Mouse (Mus musculus) gonadal fat pad, adult 2 months (tissue): ENCODE measurements at regions not wholly inside any gene's neighbourhood (a gene's known extent, or its start where the extent isn't known, plus 50 kb on each side); places are given as distances from the start of the nearest gene placed in this dataset.

Source experiments
- DNase-seq: peaks from one replicate; pipeline ENCODE4 v3.0.0-alpha.2; 2012; ENCODE audit warnings: low read depth

DNA sequence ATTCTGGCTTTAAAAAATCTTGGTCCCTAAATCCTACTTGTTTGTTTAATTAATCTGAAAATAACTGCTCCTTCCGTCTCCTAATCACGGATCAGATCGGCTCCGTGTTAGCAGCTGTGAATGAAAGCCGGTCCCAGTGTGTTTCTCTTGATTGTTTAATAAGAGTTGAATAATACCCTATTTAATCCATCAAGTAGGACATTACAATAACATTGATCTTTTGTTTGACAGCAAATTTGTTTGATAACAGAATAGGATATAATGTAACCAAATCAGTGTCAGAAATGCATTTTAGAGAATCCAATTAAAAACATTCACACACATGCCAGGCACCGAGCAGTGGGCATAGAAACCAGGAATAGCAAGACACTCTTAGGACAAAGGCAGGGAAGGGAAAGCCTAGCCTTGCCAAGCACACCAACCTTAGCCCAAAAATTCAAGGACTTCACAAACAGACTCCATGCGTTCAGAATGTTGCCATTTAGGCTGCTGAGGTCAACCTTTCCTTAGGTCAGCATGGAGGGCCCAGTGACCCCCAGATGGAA is 332.5 kb upstream of the Meis1 start:
- no peak for DNase-seq

- no peak for DNase-seq
These were observed 334.9 kb upstream of the Meis1 start for GRCm38 (mm10) chr11:19353706-19354105.

- DNase-seq: no peak
These were observed 336.4 kb upstream of the Meis1 start for GRCm38 (mm10) chr11:19355179-19355578.

DNA sequence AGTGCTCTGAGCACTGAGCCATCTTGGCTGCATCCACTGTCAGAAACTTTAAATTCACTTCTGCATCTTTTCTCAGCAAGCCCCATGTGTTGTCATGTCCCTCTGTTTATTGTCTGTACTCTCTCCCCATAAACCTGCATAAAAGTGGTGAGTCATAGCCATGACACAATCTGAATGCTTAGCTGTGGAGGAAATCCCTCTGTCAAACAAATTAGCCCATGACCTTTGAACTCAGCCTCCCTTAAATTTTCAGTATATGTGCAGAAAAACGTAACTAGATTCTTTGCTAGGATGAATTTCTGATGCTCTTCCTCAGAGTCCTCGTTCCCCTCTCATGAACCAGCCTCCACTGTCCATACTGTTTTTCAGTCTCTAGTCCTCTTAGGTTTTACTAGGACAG is 337.4 kb upstream of the Meis1 start:
- no peak for DNase-seq

DNA sequence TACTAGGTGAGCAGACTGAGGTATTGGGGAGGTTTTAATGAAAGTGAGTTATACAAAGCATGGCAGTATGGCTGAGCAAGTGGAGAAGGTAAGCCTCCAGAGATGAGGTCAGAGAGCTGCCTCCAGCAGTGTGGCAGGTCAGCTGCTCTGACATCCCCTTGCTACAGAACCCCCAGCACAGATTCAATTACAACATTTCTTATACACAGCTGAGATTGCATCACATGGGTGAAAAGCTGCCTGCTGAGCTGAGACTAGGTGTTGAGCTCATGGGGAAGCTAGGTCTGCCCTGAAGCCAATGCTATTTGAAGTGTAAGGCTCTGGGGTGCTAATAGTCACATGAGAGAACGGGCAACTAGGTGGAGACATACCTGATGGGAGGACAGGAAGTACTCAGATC is 350.4 kb upstream of the Meis1 start:
- DNase-seq: no peak

GRCm38 (mm10) chr11:19373476-19373875 is 354.7 kb upstream of the Meis1 start:
- DNase-seq: no peak

DNA sequence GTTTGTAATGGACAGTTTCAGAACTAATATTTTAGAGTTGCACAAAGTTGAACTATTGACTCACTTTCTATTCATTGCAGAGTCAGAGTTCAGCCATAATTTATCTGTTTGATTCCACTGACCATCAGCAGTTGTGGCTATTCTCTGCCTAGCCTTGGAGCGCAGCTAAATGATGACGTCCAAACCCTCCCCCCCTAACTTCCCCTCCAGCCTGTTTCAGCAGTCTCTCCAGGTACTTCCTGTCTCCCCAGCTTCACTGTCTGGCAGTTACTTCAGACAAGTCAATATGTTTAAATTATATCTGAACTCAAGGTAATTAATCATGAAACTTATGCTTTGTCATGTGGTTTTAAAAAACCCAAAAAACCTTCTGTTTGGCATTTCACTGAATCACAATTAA is 362.1 kb upstream of the Meis1 start:
- DNase-seq: no peak

- DNase-seq: no peak
These were observed 370.4 kb upstream of the Meis1 start for GRCm38 (mm10) chr11:19389136-19389535.

GRCm38 (mm10) chr11:19392190-19392589 is 373.4 kb upstream of the Meis1 start:
- DNase-seq: no peak

- no peak for DNase-seq
These were observed 375.6 kb upstream of the Meis1 start for GRCm38 (mm10) chr11:19394372-19394771.

- no peak for DNase-seq
These were observed 381.6 kb upstream of the Meis1 start for GRCm38 (mm10) chr11:19400396-19400795.

- DNase-seq: no peak
These were observed 401.4 kb upstream of the Meis1 start for GRCm38 (mm10) chr11:19420143-19420542.

- no peak for DNase-seq
These were observed 404.5 kb upstream of the Meis1 start for GRCm38 (mm10) chr11:19423268-19423667.

GRCm38 (mm10) chr11:19423841-19424815 is 405.3 kb upstream of the Meis1 start:
- no peak for DNase-seq

DNA sequence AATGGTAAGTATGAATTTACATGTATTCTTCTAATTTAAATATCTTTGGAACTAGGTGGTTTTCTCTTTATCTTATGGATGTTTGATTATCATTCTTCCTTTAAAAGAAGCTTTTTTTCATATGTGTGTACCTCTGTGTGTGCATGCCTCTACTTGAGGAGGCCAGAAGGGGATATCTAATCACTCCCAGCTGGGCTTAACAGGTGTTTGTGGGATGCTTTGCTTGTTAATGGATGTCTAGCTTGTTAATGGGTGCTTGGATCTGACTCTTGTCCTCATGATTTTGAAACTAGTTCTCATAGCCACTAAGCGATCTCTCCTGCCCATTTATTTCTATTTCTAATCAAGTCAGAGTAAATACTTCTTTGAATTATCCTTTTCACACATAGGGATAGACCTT is 408.8 kb upstream of the Meis1 start:
- no peak for DNase-seq

- no peak for DNase-seq
These were observed 415.2 kb upstream of the Meis1 start for GRCm38 (mm10) chr11:19433680-19434619.

DNA sequence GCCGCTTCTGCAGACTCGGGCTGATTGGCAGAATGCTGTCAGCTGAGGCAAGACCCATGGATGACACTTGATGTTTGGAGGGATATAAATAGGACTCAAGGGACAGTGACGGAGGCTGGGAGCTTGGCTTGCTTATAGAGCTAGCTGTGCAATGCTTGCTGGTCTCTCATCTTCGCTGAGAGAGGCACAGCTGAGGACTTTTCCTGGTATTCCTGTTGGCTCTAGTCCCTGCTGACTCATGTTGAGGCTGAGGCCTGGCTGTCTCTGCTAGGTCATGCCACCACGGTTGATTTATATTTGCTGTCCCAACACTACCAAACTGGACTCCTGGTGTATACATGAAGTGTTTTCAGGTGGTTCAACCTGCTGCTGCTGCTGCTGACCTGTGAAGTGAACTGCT is 419.6 kb upstream of the Meis1 start:
- DNase-seq: no peak

DNA sequence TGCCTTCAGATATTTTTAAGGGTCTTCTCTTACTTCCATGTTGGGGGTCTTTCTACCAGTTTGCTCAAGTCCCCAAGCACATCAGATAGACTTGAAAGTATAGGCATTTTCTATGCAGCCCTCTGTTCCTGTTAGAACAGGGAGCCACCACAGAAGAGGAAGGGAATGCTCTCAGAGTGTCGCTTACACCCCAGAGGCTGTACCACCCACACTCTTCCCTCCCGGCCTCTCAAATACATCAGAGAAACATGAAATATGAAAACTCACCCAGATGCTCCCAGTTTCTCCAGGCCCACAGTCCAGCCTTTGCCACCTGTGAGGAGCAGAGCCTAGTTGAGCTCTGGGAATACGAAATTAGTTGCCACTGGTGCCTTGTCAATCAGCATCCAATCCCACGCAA is 423.2 kb upstream of the Meis1 start:
- no peak for DNase-seq

DNA sequence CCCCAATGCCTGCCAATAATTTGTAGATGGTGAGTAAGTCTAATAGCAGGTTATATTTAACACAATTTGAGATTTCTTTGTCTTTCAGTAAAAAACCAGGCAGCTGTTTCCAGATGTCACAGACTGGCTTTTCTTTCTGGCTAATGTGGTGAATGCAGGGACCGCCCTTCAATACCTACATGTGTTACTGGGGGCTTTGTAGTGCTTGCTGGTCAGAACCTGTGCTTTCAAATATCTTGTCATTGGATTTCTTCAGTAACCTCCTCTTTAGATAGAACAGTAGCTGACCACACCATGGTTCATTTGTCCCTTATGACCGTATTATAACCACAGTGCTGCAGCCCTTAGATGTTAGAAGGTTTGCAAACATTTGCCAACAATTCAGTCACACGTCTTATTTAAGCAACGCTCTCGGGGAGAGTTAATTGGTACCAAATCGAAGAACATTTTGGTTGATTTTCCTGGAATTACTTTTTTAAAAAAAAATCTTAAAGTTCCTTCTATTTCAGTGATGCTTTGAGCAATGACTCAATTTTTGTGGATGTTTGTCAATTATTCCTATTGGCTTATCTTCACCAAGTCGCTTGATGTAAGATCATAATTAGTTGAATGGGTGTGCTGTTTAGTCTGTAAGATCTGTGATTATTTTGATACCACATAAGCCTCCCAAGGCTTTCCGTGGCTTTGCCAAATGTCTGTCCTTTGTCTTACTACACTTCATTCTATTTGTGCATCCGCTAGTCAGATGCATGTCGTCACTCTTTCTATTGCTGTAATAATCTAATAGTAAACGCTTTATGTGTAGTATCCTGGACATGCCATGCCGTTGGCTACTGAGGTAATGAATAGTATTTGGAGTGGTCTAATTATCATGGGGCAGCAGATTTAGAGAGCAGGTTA is 436.9 kb upstream of the Meis1 start:
- no peak for DNase-seq

DNA sequence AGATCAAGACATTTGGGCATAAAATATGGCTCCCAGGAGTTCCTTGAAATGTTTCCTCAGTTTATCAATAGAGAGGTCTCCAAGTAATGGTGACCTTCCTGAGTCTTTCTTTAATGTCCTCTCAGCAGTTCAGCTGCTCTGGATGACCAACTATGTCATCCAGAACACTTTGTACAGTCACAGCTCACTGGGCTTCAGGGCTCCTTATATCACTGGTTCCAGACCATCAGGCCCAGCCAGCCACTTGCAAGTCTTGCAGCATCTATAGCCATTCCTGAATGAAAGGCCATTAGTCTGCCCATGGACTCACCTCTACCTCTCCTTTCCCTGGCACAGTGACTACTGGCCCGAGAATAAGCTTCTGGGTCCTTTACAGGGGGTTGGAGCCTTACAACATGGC is 437.8 kb upstream of the Meis1 start:
- DNase-seq: no peak

GRCm38 (mm10) chr11:19463730-19464358 is 445.1 kb upstream of the Meis1 start:
- DNase-seq: no peak
